Mouse (Mus musculus): ENCODE data around the gene Eef2. TPM values are rescaled to one million over a fixed set of nuclear protein-coding genes. Genes with fewer than 3 reads are reported as not detected.
"Not testable (repeated sequence)": the region's sequence is repeated elsewhere in the genome, so short reads cannot be mapped to it uniquely, and the experiment has no call there.

Gene Eef2
- polyA plus RNA-seq, 1 experiment from 2014 or later = 515 TPM

GRCm38 (mm10) chr10:81154736-81155135, 21.7 kb upstream of the Eef2 start:
- H3K36me3 ChIP-seq = peaks cover 54% of the 10 kb centered on the region
- H3K27ac ChIP-seq = no peak overlapping the region
- no peaks in the 10 kb centered on the region for H3K9me3 ChIP-seq
- ATAC-seq = no peak
- peaks cover 12% of the 10 kb centered on the region; the same call in 1 of the 2 replicates for H3K4me1 ChIP-seq (replicated peaks)
- no peaks in the 10 kb centered on the region for H3K27me3 ChIP-seq (replicated peaks)
- H3K9ac ChIP-seq = no peak overlapping the region
- H3K4me3 ChIP-seq (replicated peaks) = no peak overlapping the region
- WGBS = 75% methylated on average over 6 of the region's 6 CpGs
- no peak overlapping the region for H3K4me2 ChIP-seq (replicated peaks)

GRCm38 (mm10) chr10:81161602-81162317, 14.7 kb upstream of the Eef2 start:
- H3K27me3 ChIP-seq (replicated peaks) = no peaks in the 10 kb centered on the region
- H3K36me3 ChIP-seq = peaks cover 35% of the 10 kb centered on the region
- no peak for ATAC-seq
- no peak overlapping the region for H3K9ac ChIP-seq
- peaks cover 21% of the 10 kb centered on the region for H3K4me1 ChIP-seq (replicated peaks)
- WGBS = 66% methylated on average over 8 of the region's 8 CpGs
- H3K4me3 ChIP-seq (replicated peaks) = no peak overlapping the region
- no peaks in the 10 kb centered on the region for H3K9me3 ChIP-seq
- H3K4me2 ChIP-seq (replicated peaks) = no peak overlapping the region
- H3K27ac ChIP-seq = no peak overlapping the region

DNA sequence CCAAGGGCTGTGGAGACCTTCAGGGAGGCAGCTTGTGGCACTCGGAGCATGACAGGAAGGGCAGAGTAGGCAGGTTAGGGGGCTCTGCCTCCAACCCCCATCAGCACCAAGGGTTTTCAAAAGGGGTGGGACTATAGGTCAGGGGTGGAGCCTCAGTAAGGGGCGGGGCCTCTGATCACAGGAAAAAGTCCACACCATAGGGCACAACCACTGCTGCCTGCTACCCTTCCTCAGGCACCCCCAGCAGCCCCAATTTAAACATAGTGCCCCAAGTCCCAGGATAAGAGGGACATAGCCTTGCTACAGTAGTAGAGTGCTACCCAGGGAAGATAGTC, 14.1 kb upstream of the Eef2 start:
- no peak overlapping the region for H3K9ac ChIP-seq
- WGBS = 60% methylated on average over 2 of the region's 2 CpGs
- no peak overlapping the region for H3K4me2 ChIP-seq (replicated peaks)
- ATAC-seq = no peak
- peaks cover 29% of the 10 kb centered on the region for H3K36me3 ChIP-seq
- no peaks in the 10 kb centered on the region for H3K27me3 ChIP-seq (replicated peaks)
- H3K4me1 ChIP-seq (replicated peaks) = peaks cover 24% of the 10 kb centered on the region
- no peak overlapping the region for H3K27ac ChIP-seq
- H3K4me3 ChIP-seq (replicated peaks) = no peak overlapping the region
- no peaks in the 10 kb centered on the region for H3K9me3 ChIP-seq

DNA sequence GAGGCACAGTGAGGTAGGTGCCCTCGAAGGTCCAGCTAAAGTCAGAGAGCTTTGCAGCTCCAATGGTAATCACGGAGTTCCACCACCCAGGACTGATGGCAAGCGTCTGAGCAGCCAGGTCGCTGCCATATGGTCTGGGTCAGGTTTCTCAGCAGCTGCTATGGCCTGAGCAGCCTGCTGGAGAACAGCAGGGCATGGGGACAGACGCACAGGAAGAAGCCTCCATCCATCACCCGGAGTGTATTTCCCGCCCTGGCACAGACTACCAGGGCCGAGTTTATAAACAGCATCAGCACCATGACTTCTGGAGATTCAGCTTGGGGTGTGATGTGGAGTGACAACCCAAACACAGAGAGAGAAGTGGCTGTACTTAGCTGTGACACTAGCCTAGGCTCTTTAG, 11.3 kb upstream of the Eef2 start:
- no peak overlapping the region for H3K9ac ChIP-seq
- no peaks in the 10 kb centered on the region for H3K27me3 ChIP-seq (replicated peaks)
- peaks cover 23% of the 10 kb centered on the region for H3K4me1 ChIP-seq (replicated peaks)
- H3K27ac ChIP-seq = no peak overlapping the region
- ATAC-seq = no peak
- WGBS = 67% methylated on average over 8 of the region's 8 CpGs
- no peak overlapping the region for H3K4me3 ChIP-seq (replicated peaks)
- no peaks in the 10 kb centered on the region for H3K9me3 ChIP-seq
- H3K4me2 ChIP-seq (replicated peaks) = no peak overlapping the region
- H3K36me3 ChIP-seq = peaks cover 27% of the 10 kb centered on the region

- peak; percentile 92 for ATAC-seq
- peak within 1 kb of the TSS; percentile 74 for H3K9ac ChIP-seq
- H3K27ac ChIP-seq = peak within 1 kb of the TSS; percentile 84
- WGBS = under 1% methylated on average over 62 of the region's 64 CpGs
- peak within 1 kb of the TSS; percentile 89 for H3K4me2 ChIP-seq (replicated peaks)
- no peaks in the 10 kb centered on the region for H3K27me3 ChIP-seq (replicated peaks)
- H3K9me3 ChIP-seq = no peaks in the 10 kb centered on the region
- H3K4me3 ChIP-seq (replicated peaks) = peak within 1 kb of the TSS; percentile 72
- H3K4me1 ChIP-seq (replicated peaks) = peaks cover 16% of the 10 kb centered on the region
- H3K36me3 ChIP-seq = peaks cover 13% of the 10 kb centered on the region; the same call in 1 of the 2 replicates
Observed at GRCm38 (mm10) chr10:81167200-81168086, 9.0 kb upstream of the Eef2 start, which contains the start of gene Pias4. Pias4 (minus strand) TSS chr10:81167923.

DNA sequence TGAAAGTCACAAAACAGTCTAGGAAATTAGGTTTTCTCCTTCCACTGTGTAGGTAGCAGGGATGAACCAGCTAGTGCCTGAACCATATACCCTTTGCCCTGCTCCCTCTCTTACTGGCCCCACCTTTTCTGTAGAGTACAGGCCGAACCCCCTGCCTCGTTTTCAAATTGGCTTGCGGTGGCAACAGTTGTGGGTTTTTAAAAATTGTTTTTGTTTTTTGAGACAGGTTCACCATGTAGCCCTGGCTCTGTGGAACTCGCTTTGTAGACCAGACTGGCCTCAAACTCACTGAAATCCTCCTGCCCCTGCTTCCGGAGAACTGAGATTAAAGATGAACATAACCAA, 8.4 kb upstream of the Eef2 start:
- ATAC-seq = peak; percentile 60
- no peaks in the 10 kb centered on the region for H3K9me3 ChIP-seq
- peak overlapping the region; percentile 54 for H3K9ac ChIP-seq
- peaks cover 18% of the 10 kb centered on the region for H3K4me1 ChIP-seq (replicated peaks)
- H3K4me2 ChIP-seq (replicated peaks) = peak overlapping the region; percentile 89
- peak overlapping the region; percentile 84 for H3K27ac ChIP-seq
- H3K36me3 ChIP-seq = peaks cover 10% of the 10 kb centered on the region; the same call in 1 of the 2 replicates
- H3K4me3 ChIP-seq (replicated peaks) = peak overlapping the region; percentile 72
- 10% methylated on average over 5 of the region's 5 CpGs for WGBS
- H3K27me3 ChIP-seq (replicated peaks) = no peaks in the 10 kb centered on the region

- ATAC-seq = peak; percentile 50
- peaks cover 6% of the 10 kb centered on the region; the same call in 1 of the 2 replicates for H3K36me3 ChIP-seq
- peaks cover 23% of the 10 kb centered on the region for H3K4me1 ChIP-seq (replicated peaks)
- no peaks in the 10 kb centered on the region for H3K27me3 ChIP-seq (replicated peaks)
- no peaks in the 10 kb centered on the region for H3K9me3 ChIP-seq
- peak overlapping the region; percentile 89 for H3K4me2 ChIP-seq (replicated peaks)
- H3K4me3 ChIP-seq (replicated peaks) = peak overlapping the region; percentile 72
- peak overlapping the region; percentile 84 for H3K27ac ChIP-seq
- WGBS = 1% methylated on average over 29 of the region's 29 CpGs
- peak overlapping the region; percentile 54 for H3K9ac ChIP-seq
Observed at GRCm38 (mm10) chr10:81168521-81169244, 7.7 kb upstream of the Eef2 start.

GRCm38 (mm10) chr10:81169411-81169900, 7.0 kb upstream of the Eef2 start:
- ATAC-seq = peak; percentile 29; the same call in 1 of the 2 replicates
- H3K9ac ChIP-seq; H3K4me3 ChIP-seq (replicated peaks); H3K9me3 ChIP-seq; H3K36me3 ChIP-seq; H3K27me3 ChIP-seq (replicated peaks): not testable (repeated sequence)
- peaks cover 27% of the 10 kb centered on the region for H3K4me1 ChIP-seq (replicated peaks)
- WGBS = 29% methylated on average over 14 of the region's 14 CpGs
- H3K27ac ChIP-seq = peak overlapping the region; percentile 48; the same call in 1 of the 2 replicates
- H3K4me2 ChIP-seq (replicated peaks) = 0 out of 2 replicates have a peak overlapping the region, but pooled peaks have one; percentile 89

DNA sequence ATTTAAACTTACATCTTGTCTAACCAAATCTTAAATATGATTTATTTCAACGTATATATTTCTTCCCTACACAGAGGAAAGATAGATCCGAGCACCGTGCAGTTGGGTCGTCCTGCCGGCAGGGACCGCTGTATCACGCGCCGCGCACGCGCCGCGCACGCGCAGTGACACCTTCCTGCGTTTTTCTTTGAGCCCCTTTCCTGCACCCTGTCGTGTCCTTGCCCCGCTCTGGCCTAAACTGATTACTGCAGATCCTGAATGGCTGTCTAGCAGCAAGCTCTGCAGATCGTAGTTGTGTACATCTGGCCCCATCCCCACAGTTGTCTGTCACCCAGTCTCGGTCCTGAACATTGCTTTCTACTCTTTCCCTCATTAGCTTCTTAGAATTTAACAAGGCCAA, 3.3 kb upstream of the Eef2 start:
- Histone ChIP-seq H3K9ac (no peak overlapping the region), H3K27ac (peak overlapping the region; percentile 75), H3K4me1 (replicated peaks) (peaks cover 33% of the 10 kb centered on the region), H3K4me2 (replicated peaks) (peak overlapping the region; percentile 33), H3K4me3 (replicated peaks) (no peak overlapping the region), H3K36me3 (peaks cover 6% of the 10 kb centered on the region), H3K9me3 (no peaks in the 10 kb centered on the region), H3K27me3 (replicated peaks) (no peaks in the 10 kb centered on the region)
- ATAC-seq = 0 out of 2 replicates have a peak, but pooled peaks have one; percentile 13
- 3% methylated on average over 21 of the region's 21 CpGs for WGBS

- Histone ChIP-seq H3K27ac (peak overlapping the region; percentile 81), H3K4me3 (replicated peaks) (peak overlapping the region; percentile 28), H3K4me2 (replicated peaks) (peak overlapping the region; percentile 59), H3K4me1 (replicated peaks) (peaks cover 39% of the 10 kb centered on the region), H3K9me3 (no peaks in the 10 kb centered on the region), H3K9ac (peak overlapping the region; percentile 16; the same call in 1 of the 2 replicates), H3K36me3 (peaks cover 22% of the 10 kb centered on the region), H3K27me3 (replicated peaks) (no peaks in the 10 kb centered on the region)
- ATAC-seq = peak; percentile 58
- WGBS = 4% methylated on average over 29 of the region's 29 CpGs
Observed at GRCm38 (mm10) chr10:81174617-81175344, 1.6 kb upstream of the Eef2 start.

DNA sequence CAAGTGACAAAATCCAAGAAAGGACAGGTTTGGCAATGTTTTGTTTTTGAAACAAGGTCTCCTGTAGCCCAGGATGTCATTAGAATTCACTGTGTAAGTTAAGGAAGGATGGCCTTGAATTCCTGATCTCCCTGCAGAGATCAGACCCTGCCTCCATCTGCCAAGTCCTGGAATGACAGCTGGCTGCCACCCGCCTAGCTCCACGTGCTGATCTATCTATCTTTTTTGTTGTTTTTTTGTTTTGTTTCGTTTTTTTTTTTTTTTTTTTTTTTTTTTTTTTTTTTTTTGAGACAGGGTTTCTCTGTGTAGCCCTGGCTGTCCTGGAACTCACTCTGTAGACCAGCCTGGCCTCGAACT, 1.1 kb upstream of the Eef2 start:
- Histone ChIP-seq H3K27ac (peak overlapping the region; percentile 81), H3K4me1 (replicated peaks) (peaks cover 39% of the 10 kb centered on the region), H3K36me3 (peaks cover 27% of the 10 kb centered on the region), H3K4me2 (replicated peaks) (peak overlapping the region; percentile 59), H3K4me3 (replicated peaks) (peak overlapping the region; percentile 28; the same call in 1 of the 2 replicates)
- not testable (repeated sequence) for H3K9ac ChIP-seq; ATAC-seq; H3K9me3 ChIP-seq; H3K27me3 ChIP-seq (replicated peaks)
- 13% methylated on average over 4 of the region's 4 CpGs for WGBS
